Mouse (Mus musculus) forebrain, embryonic 10.5 days (tissue): ENCODE data around the gene Cma2. TPM values are rescaled to one million over a fixed set of nuclear protein-coding genes. Genes with fewer than 3 reads are reported as not detected.
"Not testable (repeated sequence)": the region's sequence is repeated elsewhere in the genome, so short reads cannot be mapped to it uniquely, and the experiment has no call there.

Experiments
- DNase-seq: peaks from one replicate; pipeline ENCODE4 v3.0.0-alpha.2; 2017; ENCODE audit warnings: low spot score; ENCODE audit errors: extremely low spot score
- H3K27ac ChIP-seq: fragments of 300-500 bp; sonication (generic); 2 replicates; pipeline ENCODE4 v1.5.1; 2016; ENCODE audit warnings: mild to moderate bottlenecking
- H3K27me3 ChIP-seq: fragments of 300-500 bp; sonication (generic); 2 replicates; pipeline ENCODE4 v1.6.1; 2016; ENCODE audit warnings: mild to moderate bottlenecking; ENCODE audit not compliant: poor library complexity, severe bottlenecking
- H3K36me3 ChIP-seq: fragments of 300-500 bp; sonication (generic); replicated peaks from 2 replicates; pipeline ENCODE4 v1.6.1; 2016; ENCODE audit warnings: mild to moderate bottlenecking, moderate library complexity
- H3K4me1 ChIP-seq: fragments of 300-500 bp; sonication (generic); 2 replicates; pipeline ENCODE4 v1.6.1; 2016
- H3K4me3 ChIP-seq: fragments of 300-500 bp; sonication (generic); 2 replicates; pipeline ENCODE4 v1.5.1; 2016; ENCODE audit warnings: mild to moderate bottlenecking, moderate library complexity
- H3K9me3 ChIP-seq: fragments of 300-500 bp; sonication (generic); 2 replicates; pipeline ENCODE4 v1.6.1; 2016; ENCODE audit warnings: mild to moderate bottlenecking, moderate library complexity
- WGBS: fragments of 180-500 bp; shearing (Covaris S2); methylation state at CpG from one replicate; pipeline ENCODE4 v1.1.7; 2016; 5-methylcytosine and 5-hydroxymethylcytosine counted together
- polyA plus RNA-seq: library from polyadenylated mRNA; unstranded; fragments of >200 nt; fragmentation: Nextera tagmentation; extraction: Ambion mirVana; gene quantifications from 2 replicates; pipeline ENCODE4 v1.2.1, GENCODE M21; 2016

Gene Cma2
- polyA plus RNA-seq, 1 experiment from 2014 or later = not detected

DNA sequence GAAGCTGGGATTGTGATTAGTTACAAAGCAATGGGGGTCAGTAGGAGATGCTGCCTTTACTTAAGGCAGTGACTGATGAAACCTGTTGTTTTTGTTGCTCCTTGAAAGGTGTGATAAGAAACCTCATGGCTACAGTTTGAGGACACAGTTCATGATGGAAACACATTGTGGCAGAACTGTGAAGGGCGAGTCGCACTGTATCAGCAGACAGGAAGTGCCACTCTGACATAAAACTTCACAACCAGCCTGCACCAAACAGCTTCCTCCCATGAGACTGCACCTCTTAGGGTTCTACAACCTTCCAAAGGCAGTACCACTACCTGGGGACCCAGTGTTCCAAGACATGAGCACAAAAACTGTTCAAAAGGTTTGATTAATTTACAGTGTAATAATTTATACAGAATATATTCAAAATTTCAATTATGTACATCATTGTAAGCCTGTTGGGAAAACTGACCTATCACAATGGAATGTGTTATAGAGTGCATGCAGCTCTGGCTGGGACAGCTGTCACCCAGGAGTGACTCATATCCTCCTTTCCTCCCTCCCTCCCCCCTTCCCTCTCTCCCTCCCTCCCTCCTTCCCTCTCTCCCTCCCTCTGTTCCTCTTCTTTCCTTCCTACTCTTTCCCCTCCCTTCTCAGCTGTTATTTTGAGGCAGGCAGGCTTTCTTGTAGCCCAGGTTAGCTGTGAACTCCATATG is 4.4 kb upstream of the Cma2 start:
- Histone ChIP-seq H3K4me1 (no peaks in the 10 kb centered on the region), H3K36me3 (no peaks in the 10 kb centered on the region), H3K27ac (no peak overlapping the region), H3K9me3 (no peaks in the 10 kb centered on the region), H3K27me3 (no peaks in the 10 kb centered on the region), H3K4me3 (no peak overlapping the region)
- DNase-seq = no peak
- WGBS = 91% methylated on average over 2 of the region's 2 CpGs

DNA sequence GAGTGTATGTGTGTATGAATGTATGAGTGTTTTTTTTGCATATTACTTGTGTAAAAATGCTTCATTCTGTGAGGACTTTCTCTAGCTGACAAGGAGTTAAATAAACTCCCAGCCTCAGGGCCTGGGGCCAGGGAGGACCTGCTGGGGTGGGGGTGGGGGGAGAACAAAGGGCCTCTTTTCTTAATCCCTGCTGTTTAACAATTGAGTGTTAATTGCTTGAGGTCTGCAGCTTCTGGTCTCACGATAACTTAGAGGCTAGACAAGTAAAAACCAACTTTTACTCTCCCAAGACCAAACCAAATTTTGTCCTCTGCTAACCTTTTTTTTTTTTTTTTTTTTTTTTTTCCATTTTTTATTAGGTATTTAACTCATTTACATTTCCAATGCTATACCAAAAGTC is 12.5 kb downstream of the Cma2 start:
- DNase-seq = peak; percentile 60

DNA sequence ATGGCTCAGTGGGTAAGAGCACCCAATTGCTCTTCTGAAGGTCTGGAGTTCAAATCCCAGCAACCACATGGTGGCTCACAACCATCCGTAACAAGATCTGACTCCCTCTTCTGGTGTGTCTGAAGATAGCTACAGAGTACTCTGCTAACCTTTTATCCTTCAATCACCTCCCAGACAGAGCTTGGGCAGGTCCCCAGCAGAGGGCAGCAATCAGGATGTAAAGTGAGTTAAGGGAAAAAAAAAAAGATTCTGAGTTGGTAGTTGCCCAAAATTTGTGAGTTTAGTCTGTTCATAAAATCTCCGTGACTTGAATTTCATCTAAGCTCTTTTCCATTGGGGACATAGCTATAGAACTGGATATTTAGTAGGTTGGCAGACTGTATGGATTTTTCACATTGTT is 13.1 kb downstream of the Cma2 start:
- H3K9me3 ChIP-seq, H3K27me3 ChIP-seq, H3K4me3 ChIP-seq, H3K36me3 ChIP-seq, DNase-seq: not testable (repeated sequence)
- peaks cover 13% of the 10 kb centered on the region for H3K4me1 ChIP-seq
- peak overlapping the region; percentile 74; the same call in 1 of the 2 replicates for H3K27ac ChIP-seq
- whole genome bisulfite sequencing = 41% methylated on average over 2 of the region's 2 CpGs

More for the DNA sequence above, 12.5 kb downstream of the Cma2 start:
- H3K4me3 ChIP-seq = no peak overlapping the region
- H3K9me3 ChIP-seq = no peaks in the 10 kb centered on the region
- no peaks in the 10 kb centered on the region for H3K27me3 ChIP-seq
- peaks cover 13% of the 10 kb centered on the region for H3K4me1 ChIP-seq
- no peaks in the 10 kb centered on the region for H3K36me3 ChIP-seq
- peak overlapping the region; percentile 83 for H3K27ac ChIP-seq
- WGBS = 0% methylated on average over 1 of the region's 1 CpGs

DNA sequence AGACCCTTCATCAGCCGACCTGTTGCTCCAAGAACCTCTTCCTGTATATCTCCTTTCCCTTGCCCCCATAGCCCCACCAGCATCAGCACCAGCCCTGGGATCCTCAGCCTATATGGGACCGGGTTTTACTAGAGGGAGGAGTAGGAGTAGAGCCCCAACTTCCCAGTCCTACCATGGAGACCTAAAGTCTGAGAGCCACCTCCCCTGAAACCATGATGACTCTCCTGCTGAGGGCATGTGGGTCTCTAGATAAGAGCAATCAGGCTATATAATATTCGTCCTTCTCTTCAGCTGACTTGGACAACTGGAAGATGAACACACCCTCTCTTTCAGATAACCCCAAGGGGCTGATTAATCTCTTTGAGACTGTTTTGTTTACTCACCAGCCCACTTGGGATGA is 36.7 kb downstream of the Cma2 start:
- H3K36me3 ChIP-seq, H3K27me3 ChIP-seq, H3K4me3 ChIP-seq, H3K27ac ChIP-seq, DNase-seq, H3K9me3 ChIP-seq, H3K4me1 ChIP-seq: not testable (repeated sequence)
- 83% methylated on average over 2 of the region's 3 CpGs for WGBS

DNA sequence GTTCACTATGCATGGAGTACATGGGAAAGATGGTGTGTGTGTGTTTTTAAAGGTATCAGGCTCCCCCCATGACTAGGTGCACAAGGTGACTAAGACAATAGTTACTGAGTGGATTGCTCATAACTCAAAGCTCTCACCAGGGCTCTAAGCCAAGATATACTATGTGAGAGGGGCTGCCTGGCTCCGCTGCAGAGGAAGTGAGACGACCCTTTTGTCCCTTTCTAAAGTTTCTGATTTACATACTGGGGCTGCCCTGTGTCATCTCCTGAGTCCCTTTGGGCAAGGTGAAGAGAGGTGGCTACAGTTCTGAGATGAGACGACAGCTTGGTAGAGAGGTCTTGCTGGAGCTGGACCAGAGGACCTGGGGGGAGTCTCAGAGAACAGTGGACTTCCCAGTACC is 62.4 kb downstream of the Cma2 start:
- 90% methylated on average over 3 of the region's 3 CpGs for WGBS
- DNase-seq = no peak

DNA sequence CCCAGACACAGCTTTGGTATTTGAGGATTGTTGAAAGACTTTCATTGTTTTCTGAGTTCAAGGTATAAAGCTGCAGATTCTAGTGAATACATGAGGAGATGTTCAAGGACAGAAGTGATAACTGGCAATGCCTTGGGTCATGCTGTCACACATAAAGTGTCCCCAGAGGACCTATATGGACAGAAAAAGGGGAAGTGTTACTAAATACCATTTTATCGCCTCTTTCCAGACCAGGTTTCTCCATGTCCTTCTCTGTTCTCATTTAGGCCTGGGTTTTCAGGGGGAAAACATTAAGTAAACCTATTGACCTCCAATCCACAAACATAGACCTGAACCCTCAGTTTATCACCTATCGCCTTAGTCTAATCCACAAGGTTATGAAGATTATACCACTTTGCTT is 63.1 kb downstream of the Cma2 start:
- no peaks in the 10 kb centered on the region for H3K4me1 ChIP-seq
- no peak overlapping the region for H3K4me3 ChIP-seq
- H3K36me3 ChIP-seq = no peaks in the 10 kb centered on the region
- no peaks in the 10 kb centered on the region for H3K27me3 ChIP-seq
- H3K9me3 ChIP-seq = no peaks in the 10 kb centered on the region
- H3K27ac ChIP-seq = no peak overlapping the region
- DNase-seq = no peak
- 87% methylated on average over 2 of the region's 2 CpGs for WGBS

More for the DNA sequence above, 62.4 kb downstream of the Cma2 start:
- Histone ChIP-seq H3K27ac (no peak overlapping the region), H3K4me1 (no peaks in the 10 kb centered on the region), H3K9me3 (no peaks in the 10 kb centered on the region; the same call in 1 of the 2 replicates), H3K4me3 (no peak overlapping the region), H3K27me3 (no peaks in the 10 kb centered on the region), H3K36me3 (no peaks in the 10 kb centered on the region)

DNA sequence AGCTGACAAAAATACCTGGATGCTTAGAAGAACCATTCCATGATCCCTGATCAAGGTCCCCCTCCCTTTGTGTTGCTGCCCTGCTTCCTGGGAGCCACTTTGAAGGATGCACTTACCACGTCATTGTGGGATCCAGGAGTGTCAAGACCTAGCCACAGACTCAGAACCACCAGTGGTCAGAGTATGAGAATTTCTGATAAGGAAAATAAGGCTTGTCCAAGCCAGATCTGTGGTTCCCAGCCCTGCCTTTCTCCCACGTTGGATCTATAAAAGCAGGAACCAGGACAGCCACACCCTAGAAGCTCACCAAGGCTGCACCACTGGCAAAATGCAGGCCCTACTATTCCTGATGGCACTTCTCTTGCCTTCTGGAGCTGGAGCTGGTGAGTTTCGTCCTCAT is 66.9 kb downstream of the Cma2 start, which contains the start of gene Mcpt1:
Mcpt1 (plus strand) TSS at position 301 of the 400 bp plus-strand sequence.
- not testable (repeated sequence) for H3K36me3 ChIP-seq, H3K4me1 ChIP-seq, H3K27me3 ChIP-seq, H3K27ac ChIP-seq, DNase-seq, H3K4me3 ChIP-seq, H3K9me3 ChIP-seq
- 85% methylated on average over 3 of the region's 3 CpGs for WGBS

DNA sequence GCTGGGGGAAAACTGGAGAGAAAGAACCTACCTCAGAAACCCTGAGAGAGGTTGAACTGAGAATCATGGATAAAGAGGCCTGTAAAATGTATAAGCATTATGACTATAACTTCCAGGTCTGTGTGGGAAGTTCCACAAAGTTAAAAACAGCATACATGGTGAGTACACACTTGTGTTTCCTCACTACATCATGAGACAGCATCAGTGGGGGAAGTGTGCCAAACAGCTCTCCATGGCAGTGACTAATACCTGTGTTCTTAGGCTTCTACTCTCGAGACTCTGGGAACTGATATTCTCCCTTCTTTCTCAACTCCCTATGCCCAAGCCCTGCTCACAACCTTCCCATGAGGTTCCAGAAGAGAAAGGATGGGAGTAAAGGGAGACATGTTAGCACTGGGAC is 68.7 kb downstream of the Cma2 start:
- Histone ChIP-seq H3K4me1 (no peaks in the 10 kb centered on the region), H3K9me3 (no peaks in the 10 kb centered on the region), H3K36me3 (no peaks in the 10 kb centered on the region), H3K27me3 (no peaks in the 10 kb centered on the region), H3K4me3 (no peak overlapping the region), H3K27ac (no peak overlapping the region)
- 79% methylated on average over 1 of the region's 1 CpGs for WGBS
- DNase-seq = no peak

DNA sequence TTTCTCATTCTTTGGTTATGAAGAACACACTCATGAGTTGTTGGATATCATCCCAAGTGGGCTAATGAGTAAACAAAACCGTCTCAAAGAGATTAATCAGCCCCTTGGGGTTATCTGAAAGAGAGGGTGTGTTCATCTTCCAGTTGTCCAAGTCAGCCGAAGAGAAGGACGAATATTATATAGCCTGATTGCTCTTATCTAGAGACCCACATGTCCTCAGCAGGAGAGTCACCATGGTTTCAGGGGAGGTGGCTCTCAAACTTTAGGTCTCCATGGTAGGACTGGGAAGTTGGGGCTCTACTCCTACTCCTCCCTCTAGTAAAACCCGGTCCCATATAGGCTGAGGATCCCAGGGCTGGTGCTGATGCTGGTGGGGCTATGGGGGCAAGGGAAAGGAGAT is 70.5 kb downstream of the Cma2 start:
- H3K27me3 ChIP-seq, H3K4me1 ChIP-seq, H3K9me3 ChIP-seq, H3K4me3 ChIP-seq, DNase-seq, H3K27ac ChIP-seq, H3K36me3 ChIP-seq: not testable (repeated sequence)
- 85% methylated on average over 4 of the region's 4 CpGs for WGBS

Other genes starting within 250 kb of the Cma2 start
- gene Tgm1, start 237.1 kb upstream of the Cma2 start, polyA plus RNA-seq = 0.26 and 0.44 TPM in 2 replicates
- 30.2 and 31.5 TPM in 2 replicates for gene Rabggta, start 228.7 kb upstream of the Cma2 start, polyA plus RNA-seq
- gene Dhrs1, start 205.3 kb upstream of the Cma2 start, polyA plus RNA-seq = 59.1 and 62.5 TPM in 2 replicates
- gene Nop9, start 205.3 kb upstream of the Cma2 start, polyA plus RNA-seq = 63.0 and 68.4 TPM in 2 replicates
- 0.33 TPM in 1 of 2 replicates, not detected in the other for gene Cideb, start 192.5 kb upstream of the Cma2 start, polyA plus RNA-seq
- gene Ltb4r2, start 189.6 kb upstream of the Cma2 start, polyA plus RNA-seq = 0.19 and 0.28 TPM in 2 replicates
- 0.26 TPM in 2 replicates for gene Ltb4r1, start 185.0 kb upstream of the Cma2 start, polyA plus RNA-seq
- gene Adcy4, start 166.9 kb upstream of the Cma2 start, polyA plus RNA-seq = 4.6 and 5.4 TPM in 2 replicates
- gene Ripk3, start 162.1 kb upstream of the Cma2 start, polyA plus RNA-seq = 8.0 and 10.2 TPM in 2 replicates
- gene Nfatc4, start 127.8 kb upstream of the Cma2 start, polyA plus RNA-seq = 37.9 and 39.1 TPM in 2 replicates
- gene Nynrin, start 97.0 kb upstream of the Cma2 start, polyA plus RNA-seq = 24.5 and 25.8 TPM in 2 replicates
- 0.10 and 0.12 TPM in 2 replicates for gene Cbln3, start 66.6 kb upstream of the Cma2 start, polyA plus RNA-seq
- 22.7 and 25.3 TPM in 2 replicates for gene Khnyn, start 66.0 kb upstream of the Cma2 start, polyA plus RNA-seq
- gene Sdr39u1, start 50.7 kb upstream of the Cma2 start, polyA plus RNA-seq = 41.9 and 48.9 TPM in 2 replicates
- gene Cma1, start 6.3 kb upstream of the Cma2 start, polyA plus RNA-seq = not detected in 2 replicates
- gene Mcpt1, start 67.0 kb downstream of the Cma2 start, polyA plus RNA-seq = not detected in 2 replicates
- gene Mcpt9, start 79.5 kb downstream of the Cma2 start, polyA plus RNA-seq = not detected in 2 replicates
- not detected in 2 replicates for gene Mcpt2, start 91.1 kb downstream of the Cma2 start, polyA plus RNA-seq
- not detected in 2 replicates for gene Mcpt4, start 111.3 kb downstream of the Cma2 start, polyA plus RNA-seq
- not detected in 2 replicates for gene Mcpt8, start 134.3 kb downstream of the Cma2 start, polyA plus RNA-seq
- gene Ctsg, start 151.6 kb downstream of the Cma2 start, polyA plus RNA-seq = 0.29 TPM in 1 of 2 replicates, not detected in the other
- not detected in 2 replicates for gene Gzme, start 169.6 kb downstream of the Cma2 start, polyA plus RNA-seq
- gene Gzmd, start 181.6 kb downstream of the Cma2 start, polyA plus RNA-seq = not detected in 2 replicates
- not detected in 2 replicates for gene Gzmg, start 208.6 kb downstream of the Cma2 start, polyA plus RNA-seq
- not detected in 2 replicates for gene Gzmn, start 223.6 kb downstream of the Cma2 start, polyA plus RNA-seq